Mouse (Mus musculus): Measurements from ENCODE around the gene Gnb1.

Gnb1 gene

DNA sequence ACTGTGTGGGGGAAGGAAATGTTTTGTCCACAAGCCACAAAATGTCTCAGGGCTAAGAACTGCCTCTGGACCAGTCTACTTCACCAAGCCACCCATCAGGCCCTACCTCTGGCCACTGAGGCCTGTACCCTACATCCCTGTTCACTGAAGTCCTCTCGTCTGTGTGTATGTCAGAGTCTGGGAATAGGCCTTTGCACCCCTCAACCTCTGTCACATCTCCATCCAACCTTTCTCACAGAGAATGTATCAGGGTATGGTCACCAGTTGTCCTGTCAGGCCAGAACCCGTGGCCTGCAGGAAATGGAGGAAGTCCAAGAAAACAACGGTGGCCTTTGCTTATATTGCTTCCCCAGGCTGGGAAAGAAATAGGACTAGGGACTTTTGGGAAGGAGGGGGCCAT lies 5.6 kb upstream of the Gnb1 start:
- DNase-seq (ENCODE audit: low read depth), result no peak

DNA sequence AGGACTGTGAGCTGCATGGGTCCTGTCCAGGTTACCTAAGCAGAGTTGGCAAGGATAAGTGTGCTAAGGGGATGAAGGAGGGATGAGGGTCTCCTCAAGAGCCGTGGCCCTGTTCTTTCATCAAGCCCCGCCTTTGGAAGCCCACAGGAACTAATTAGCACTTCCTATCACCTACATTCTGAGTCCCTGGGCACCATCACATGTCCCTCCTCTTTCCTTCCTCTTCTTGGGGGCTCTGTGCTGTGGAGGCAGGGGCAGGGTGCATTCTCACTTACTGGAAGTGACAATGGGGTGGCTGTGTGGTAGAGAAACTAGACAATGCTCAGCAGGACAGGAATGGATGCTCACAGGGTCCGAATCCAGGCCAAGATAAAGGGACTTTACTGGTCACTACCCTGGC lies 3.4 kb upstream of the Gnb1 start:
- DNase-seq (ENCODE audit: low read depth), result no peak

DNA sequence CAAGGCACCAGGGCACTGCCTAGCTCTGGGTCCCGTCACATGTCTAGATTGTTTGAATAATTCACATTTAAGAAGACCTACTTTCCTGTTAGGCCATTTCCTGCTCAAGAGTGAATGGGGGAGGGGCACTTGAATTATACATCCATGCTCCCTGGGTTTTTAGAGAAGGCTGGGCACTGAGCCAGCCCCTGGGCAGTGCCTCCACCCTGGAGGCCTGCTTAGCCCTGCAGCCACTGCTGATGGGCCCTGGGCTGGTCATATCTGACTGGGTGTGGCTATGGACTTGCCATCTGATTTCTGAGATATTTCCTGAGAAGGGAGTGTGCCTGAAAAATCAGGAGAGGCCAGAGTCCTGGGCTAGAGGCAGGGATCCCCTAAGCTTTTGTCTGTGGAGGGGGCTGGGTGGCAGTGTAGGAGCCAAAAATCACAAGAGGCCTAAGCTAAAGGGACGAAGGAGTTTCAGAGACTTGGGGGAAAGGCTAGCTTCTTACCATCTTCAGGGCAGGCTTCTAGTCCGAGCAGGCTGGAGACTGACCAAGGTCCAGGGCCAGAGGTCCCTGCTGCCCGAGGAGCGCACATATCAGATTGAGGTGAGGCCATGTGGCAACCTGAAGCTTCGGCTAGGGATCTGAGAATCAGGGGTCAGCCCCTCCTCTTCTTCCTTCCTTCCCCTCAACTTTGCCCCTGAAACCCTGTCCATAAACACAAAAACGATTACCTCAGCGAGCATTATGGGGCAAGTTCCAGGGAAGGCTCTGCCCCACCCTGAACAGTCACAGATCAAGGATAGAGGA lies 2.7 kb upstream of the Gnb1 start:
- no peak for DNase-seq (ENCODE audit: low read depth)

DNA sequence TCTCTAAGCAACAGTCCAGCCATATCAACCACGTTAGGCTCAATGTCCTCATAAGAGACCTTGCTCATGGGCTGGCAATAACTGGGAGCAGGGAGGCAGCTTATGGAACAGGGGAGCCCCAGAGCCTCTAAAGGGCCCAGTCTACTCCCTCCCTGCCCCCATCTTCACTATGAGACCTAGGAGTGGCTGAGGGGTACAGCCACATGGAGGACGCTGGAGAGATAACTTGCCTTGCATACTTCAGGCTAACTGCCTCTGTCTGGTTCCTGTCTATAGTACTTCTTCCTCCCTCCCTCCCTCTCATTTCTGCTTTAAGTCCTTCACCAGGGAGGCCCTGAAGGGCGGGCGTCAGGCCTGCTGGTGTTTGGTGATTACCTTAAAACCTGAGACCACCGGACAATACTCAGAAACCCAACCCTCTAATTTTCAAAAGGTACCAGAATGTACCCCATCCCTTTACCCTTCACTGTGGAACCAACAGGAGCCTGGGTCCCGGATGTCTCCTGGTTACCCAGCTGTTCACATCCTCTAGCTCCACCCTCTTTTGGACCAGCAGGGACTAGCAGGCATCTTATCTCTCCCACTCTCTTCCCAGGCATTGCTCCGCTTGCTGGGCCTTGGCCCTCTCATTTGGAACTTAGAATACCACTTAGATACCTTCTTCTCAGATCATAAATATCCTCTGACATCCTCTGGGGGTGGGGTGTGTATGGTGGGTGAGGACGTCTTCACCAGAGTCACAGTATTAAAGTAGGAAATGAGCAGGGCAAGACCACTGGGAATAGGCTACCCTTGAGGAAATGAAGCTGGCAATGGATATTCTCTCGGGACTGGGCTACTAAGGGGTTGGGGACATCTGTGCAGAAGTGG lies 1.8 kb upstream of the Gnb1 start:
- DNase-seq (ENCODE audit: low read depth), result no peak

DNA sequence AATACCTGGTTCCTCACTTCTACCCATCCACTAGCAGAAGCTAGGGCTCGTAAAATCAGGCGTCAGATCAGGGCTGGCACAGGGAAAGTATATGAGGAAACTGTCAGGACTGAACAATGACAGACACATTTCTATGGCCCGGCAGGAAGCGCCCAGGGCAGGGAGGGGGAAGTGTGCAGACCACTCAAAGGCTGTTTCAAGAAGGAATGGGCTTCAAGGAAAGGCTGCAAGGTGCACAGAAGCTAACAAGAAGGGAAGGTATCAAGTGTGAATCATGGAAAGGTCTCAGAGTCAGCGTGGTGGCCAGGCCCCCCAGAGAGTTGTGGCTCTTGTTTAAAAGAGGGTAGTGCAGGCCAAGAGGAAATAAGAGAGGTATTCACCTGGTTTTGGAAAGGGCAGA lies 705 bp upstream of the Gnb1 start:
- no peak for DNase-seq (ENCODE audit: low read depth)

DNA sequence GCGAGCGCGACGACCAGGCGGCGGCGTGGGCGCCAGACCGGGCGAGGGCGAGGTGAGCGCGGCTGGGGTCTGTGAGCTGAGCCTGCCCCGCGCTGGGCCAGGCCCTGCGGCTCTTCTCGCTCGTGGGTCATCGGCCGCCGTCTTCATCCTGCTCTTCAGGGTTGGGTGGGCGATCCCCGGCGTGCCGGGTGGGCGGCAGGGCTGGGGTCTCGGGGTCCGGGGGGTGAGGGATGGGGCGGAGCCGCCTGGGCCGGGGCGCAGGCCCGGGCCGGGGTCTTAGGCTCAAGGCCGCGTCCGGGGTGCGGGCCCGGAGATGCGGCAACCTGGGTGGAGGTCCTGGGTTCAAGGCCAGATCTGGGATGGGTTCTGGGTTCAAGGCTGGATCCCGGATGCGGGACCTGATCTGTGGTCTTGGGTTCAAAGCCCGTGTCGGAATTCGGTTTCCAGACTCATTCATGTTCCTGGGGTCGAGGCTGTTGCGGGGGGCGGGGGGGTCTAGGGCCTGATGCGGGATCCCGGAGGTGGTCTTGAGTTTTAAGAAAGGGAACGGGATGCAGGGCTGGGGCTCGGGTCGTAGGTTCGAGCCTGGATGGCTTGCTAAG lies 469 bp downstream of the Gnb1 start:
- no peak for DNase-seq (ENCODE audit: low read depth)

DNA sequence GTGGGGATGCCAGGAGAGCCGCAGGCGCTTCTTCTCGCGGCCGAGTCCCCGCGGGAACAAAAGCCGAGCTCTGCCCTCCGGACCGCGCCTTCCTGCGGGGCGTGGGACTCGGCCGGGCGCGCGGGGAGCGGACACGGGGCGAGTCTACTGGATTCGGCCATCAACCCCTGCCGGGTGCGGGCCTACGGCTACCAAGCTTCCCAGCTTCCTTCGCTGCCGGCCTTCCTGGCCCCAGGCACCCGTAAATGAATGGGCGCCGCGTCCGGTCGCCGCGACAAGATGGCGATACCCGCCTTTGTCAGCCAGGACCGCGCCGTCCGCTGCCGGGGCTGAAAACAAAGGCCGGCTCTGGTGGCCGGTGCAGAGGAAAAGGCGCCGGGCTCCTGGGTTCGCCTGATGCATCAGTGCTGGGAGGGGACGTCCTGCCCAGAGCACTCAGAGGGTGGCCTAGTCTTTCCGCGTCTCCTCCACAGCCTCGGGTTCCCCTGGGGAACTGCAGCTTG lies 1.0 kb downstream of the Gnb1 start:
- peak; percentile 73 for DNase-seq (ENCODE audit: low read depth)

DNA sequence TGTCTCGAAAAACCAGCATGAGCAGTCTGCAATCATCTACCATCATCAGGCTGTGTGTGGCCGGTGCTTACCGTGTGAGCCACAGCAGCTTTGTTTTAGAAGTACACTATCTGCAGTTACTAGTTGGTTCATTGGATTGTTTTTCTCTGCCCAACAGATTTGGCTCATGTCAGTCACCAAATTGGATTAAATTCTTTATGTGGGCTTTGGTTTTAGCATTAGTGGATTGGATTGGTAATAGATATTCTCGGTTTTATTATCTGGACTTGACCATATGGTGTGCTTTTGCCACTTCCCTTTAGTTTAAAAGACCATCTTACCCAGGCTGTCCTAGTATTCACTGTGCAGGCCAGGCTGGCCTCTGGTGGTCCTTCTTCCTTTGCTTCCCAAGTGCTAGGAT lies 3.7 kb downstream of the Gnb1 start:
- DNase-seq (ENCODE audit: low read depth), result no peak

DNA sequence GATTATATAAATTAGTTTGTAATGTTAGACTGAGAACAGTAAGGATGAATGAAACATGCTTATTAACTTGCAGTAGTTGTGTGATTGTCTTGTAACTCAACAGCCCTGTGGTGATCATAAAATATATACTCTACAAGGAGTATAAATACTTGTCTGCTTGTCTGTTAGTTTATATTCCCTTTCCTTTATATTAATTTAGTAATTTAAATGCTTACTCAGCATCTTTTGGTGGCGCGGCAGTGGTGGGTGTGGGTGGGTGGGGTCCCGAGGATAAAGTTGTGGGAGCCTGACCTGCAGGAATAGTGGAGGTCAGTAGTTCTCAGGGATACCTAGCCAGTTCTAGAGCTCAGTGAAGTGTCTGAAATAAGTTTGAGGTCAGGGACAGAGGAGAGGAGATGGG lies 6.8 kb downstream of the Gnb1 start:
- DNase-seq (ENCODE audit: low read depth), result no peak

DNA sequence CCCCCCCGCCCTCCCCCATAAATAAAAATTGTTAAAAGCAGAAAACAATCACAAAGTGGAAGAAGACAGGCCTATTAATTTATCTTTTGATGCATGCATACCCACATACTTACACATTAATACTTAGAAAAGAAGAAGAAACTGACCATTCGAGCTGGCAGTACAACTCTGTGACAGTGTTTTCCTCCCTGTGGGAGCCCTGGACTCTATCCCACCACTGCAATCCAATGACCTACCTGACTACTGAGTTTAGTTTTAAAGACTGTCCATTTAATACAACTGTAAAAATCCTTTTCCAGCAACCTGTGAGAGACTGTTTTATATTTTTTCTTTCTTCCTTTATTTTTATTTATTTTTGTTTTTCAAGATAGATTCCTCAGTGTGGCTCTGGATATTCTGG lies 10.0 kb downstream of the Gnb1 start:
- no peak for DNase-seq (ENCODE audit: low read depth)

DNA sequence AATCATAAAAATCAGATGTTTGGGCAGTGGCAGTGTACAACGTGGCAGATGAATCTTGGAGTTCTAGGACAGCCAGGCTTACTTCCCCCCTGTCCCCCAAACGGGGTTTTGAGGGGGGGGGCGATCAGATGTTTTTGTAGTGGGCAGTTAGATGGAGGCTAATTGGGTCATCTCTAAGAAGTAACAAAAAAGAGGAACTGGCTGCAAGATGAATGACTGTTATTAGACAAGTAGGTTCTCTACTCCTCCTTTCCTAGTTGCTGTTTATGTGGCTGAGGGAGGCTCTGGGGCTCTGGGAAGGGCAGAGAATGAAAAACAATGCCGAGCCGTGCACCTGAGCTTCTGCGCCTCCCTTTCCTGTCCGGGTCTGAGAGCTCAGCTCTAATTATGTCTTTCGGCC lies 13.9 kb downstream of the Gnb1 start:
- no peak for DNase-seq (ENCODE audit: low read depth)

DNA sequence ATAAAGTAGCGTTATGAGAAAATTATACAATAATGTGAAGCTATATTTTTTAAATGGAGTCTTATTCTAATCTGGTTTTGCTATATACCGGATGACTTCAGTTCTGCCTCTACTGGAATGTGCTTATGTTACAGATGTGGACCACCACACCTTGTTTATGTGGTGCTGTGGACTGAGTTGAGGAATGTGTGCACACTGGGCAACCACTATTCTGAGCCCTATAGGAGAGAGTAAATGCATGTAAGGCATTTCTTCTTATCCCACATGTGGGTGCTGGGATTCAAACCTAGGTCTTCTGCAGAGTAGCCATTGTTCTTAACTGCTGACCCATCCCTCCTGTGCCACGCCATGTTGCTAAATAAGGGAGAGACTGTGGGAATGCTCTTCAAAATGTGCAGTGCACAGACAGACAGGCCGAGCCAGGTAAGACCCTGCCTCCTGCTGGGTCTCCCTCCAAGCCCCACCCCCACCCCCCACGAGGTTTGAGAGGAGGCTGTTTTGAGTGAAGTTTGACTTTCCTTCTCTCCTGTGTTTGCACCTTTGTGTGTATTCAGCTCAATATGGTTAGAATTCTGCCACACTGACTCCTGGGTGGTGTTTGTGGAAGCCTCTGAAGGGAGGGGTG lies 14.6 kb downstream of the Gnb1 start:
- no peak for DNase-seq (ENCODE audit: low read depth)

DNA sequence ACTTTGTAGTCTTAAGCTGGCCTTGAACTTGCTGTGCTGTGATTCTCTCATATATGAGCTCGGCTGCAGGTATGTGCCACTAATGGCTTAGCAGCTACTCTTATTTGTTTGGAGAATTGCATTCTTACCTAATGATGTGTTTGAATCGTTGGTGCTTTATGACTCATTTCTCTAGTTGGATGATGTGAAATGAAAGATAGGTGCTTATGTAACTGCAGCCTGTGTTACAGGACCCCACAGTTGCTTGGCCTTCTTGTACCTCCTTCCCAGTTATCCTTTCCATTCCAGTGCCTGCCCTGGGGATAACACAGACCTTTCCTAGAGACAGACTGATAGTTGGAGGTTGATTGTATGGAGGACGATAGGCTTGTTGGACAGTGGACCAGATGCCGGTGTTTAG lies 17.5 kb downstream of the Gnb1 start:
- DNase-seq (ENCODE audit: low read depth), result no peak

DNA sequence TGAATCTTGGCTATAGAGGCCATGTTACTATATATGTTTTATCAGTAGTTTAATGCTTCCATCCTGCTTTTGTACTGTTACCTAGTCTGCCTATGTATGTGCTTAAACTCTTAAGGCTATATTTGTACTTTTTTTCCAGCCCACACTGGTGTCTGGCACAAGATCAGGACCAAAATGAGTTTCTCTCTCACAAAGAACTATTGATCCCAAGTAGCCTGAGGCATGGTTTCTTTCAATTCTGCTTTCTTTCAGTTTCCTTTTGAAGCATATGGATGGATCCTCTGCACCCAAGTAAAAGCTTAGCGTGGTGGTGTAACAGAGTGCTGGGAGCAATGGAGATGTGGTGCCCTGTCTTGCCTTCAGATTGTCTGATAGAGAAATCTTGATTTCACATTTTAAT lies 19.8 kb downstream of the Gnb1 start:
- no peak for DNase-seq (ENCODE audit: low read depth)

DNA sequence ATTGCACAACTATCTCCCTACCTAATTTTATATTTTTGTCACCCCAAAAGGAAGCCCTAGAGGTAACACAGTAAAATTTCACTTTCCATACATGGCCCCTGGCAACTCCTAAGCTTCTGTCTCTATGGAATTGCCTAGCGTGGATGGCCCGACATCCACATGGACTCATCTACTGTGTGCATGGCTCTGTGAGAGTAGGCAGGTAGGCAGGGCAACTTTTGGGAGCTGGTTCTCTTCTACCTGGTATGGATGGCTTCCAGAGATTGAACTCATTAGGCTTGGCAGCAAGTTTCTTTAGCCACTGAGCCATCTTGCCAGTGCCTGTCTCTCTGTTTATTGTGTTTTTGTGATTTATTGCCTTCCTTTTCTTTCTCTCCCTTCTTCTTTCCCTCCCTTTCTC lies 23.6 kb downstream of the Gnb1 start:
- DNase-seq (ENCODE audit: low read depth), result no peak

DNA sequence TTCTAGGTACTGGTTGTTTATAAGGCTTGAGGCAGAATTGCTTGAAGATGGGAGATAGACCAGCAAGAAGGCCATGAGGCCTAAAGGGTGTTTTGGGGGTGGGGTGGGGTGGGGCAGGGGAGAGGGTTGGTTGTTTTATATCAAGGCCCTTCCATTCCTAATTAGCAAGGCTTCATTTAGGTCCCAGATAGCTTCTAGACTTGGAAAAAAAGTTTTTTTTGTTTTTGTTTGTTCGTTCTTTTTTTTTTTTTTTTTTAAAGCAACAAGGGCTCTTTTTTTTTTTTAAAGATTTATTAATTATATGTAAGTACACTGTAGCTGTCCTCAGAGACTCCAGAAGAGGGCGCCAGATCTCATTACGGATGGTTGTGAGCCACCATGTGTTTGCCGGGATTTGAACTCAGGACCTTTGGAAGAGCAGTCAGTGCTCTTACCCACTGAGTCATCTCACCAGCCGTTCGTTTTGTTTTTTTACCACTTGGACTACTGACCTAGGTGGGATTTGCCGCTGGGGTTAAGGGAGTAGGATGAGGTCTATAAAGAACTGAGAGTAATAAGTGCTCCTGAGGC lies 26.9 kb downstream of the Gnb1 start:
- DNase-seq (ENCODE audit: low read depth), result peak; percentile 35

DNA sequence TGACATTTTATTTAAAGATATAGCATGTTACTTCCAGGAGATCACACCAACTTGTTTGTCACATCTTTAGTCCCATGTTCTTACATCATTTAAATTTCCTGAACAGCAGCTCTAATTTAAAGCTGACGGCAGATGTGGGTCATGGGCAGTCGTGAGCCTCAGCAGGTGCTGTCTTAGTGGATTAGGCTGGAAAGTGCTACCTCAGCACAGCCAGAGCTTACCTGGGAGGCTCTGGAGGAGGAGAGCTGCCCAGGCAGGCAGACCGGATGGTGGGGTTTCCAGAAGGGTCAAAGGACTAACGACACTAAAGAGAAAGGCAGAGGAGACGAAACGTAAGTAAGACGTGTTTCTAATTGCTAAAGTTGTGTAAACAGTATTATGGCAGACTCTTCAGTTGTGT lies 31.2 kb downstream of the Gnb1 start:
- no peak for DNase-seq (ENCODE audit: low read depth)

DNA sequence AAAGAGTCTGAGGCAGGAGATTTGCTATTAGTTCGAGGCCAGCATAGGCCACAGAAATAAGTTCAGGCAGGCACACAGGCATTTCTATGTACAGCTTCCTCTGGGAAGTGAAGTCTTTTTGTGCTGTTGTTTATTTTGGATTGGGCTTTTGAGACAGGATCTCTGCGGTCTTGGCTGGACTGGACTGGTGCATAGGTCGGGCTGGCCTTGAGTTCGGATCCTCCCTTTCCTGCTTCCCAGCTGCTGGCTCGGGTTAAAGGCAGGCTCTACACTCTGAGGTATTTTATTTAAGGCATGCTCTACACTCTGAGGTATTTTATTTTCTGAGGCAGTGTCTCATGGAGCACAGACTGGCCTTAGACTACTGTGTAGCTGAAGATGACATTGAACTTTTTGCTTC lies 34.6 kb downstream of the Gnb1 start:
- no peak for DNase-seq (ENCODE audit: low read depth)

DNA sequence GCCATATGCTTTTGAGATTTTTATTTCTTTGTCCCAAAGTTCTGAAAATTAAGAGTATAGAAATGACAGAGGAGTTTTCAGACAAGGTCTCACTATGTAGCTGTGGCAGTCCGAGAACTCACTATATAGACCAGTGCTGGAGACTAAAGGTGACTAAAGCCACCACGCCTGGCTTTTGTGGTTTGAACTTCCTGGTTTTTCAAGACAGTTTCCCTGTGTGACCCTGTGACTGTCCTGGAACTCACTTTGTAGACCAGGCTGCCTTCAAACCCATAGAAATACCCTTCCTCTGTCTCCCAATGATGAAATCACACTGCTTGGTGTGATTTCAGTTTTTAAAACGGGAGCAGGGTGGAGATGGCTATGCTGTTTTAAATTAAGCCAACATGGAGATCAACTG lies 38.1 kb downstream of the Gnb1 start:
- no peak for DNase-seq (ENCODE audit: low read depth)

DNA sequence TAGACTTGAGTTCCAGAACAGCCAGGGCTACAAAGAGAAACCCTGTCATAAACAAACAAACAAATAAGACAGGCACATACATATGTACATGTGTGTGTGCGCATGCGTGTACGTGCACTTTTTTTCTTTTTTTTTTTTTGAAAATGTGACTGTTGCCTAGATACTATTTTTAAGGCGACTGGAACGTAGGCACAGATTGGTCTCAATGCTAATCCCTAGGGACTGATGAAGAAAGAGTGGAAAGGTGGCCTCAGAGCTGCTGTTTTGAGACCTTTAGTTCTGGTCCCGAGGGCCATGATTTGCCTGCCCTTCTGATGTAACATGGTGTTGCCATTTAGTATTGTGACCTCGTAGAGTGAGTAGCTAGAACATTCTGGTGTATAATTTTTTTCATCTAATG lies 58.8 kb downstream of the Gnb1 start:
- no peak for DNase-seq (ENCODE audit: low read depth)

DNA sequence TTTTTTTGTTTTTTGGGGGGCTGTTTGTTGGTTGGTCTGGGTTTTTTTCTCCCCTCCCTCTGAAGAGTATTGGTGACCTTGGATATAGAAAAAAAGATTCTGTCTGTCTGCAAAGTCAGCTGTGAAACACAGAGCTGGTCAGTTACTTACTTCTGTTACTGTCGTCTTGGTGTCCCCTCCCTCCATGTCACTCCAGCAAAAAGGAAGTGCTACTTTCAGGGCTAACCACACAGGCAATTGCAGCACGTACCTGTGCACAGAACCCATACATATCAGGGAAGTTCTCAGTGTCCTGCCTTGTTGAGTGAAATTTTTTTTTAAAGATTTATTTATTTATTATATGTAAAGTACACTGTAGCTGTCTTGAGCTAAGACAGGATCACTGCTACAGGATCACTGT lies 59.3 kb downstream of the Gnb1 start:
- DNase-seq (ENCODE audit: low read depth), result no peak

DNA sequence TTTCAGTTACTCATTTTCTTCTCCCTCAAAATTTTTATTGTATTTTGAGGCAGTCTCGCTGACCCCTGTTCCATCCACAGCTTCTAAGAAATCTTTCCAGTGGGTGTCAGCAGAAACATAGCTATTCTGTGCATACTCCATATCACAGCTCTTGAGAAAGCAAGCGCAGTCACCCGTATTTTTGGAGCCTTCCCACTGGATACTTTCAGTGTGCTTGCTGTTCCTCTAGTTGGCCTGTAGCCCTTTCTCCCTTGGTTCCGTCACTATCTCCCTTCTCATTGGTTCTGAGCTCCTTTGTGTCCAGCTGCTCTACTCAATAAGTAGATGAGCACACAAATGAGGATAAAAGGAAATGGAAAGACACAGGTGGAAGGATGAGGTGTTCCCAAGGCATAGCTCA lies 59.9 kb downstream of the Gnb1 start:
- DNase-seq (ENCODE audit: low read depth), result no peak

All from induced T-regulatory cell, adult 2 months (primary cell).